Mouse (Mus musculus): Measurements from ENCODE around the gene 4930452B06Rik. TPM values are rescaled to one million over a fixed set of nuclear protein-coding genes. Genes with fewer than 3 reads are reported as not detected.
A peak's percentile ranks its signal among the peaks of the same experiment; 100 is the strongest.
"Not testable (repeated sequence)": the region's sequence is repeated elsewhere in the genome, so short reads cannot be mapped to it uniquely, and the experiment has no call there.

4930452B06Rik gene
- total RNA-seq (2021) = 1 to 10 TPM; 4.6 to 6.2 TPM

- DNase-seq = peak; percentile 72 to 78
Observed at GRCm38 (mm10) chr14:8665636-8666411, at the start of gene 4930452B06Rik. 4930452B06Rik (minus strand) TSS chr14:8666240.

GRCm38 (mm10) chr14:8712674-8713073 is 46.6 kb upstream of the 4930452B06Rik start:
- DNase-seq = no peak

DNA sequence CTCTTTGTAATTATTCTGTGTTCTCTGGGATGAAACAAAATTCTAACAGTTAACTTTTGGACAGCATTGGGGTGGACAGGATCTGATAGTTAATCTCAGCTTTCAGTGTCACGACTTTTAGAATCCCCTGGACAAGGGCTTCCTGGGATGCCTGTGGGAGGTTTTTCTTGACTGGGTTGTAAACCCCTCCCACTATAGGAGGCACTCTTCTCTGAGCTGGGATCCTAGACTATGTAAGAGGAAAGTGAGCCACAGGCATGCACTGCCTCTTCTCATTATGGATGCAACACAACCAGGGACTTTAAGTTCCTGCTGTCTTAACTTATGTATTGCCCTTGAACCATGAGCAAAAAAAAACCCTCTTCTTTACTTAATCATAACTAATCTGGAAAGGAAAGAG is 23.4 kb upstream of the 4930452B06Rik start:
- no peak for DNase-seq

DNA sequence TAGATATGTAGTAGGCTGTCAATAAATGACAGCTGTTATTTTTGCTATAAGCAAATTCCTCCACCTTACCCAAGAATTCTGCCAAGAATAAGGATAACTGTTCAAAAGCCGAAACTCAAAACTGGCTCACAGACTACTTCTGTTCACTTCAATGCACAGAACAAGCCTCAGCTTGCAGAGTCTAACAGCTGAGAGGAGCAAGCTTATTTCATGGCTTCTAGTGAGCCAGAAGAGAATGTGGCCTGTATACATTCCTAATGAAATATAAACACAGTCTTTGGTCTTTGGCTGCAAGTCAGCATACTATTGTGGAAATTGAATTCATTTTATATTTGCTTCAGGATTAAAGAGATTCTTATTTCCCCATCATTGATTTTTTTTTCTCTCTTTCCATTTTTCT is 22.4 kb upstream of the 4930452B06Rik start:
- DNase-seq = no peak

- no peak for DNase-seq
Observed at GRCm38 (mm10) chr14:8686185-8686584, 20.1 kb upstream of the 4930452B06Rik start.

- DNase-seq = no peak
Observed at GRCm38 (mm10) chr14:8679896-8680295, 13.9 kb upstream of the 4930452B06Rik start.

GRCm38 (mm10) chr14:8660359-8660758 is 5.7 kb downstream of the 4930452B06Rik start:
- DNase-seq = no peak

GRCm38 (mm10) chr14:8641650-8642279 is 24.3 kb downstream of the 4930452B06Rik start:
- DNase-seq = no peak

DNA sequence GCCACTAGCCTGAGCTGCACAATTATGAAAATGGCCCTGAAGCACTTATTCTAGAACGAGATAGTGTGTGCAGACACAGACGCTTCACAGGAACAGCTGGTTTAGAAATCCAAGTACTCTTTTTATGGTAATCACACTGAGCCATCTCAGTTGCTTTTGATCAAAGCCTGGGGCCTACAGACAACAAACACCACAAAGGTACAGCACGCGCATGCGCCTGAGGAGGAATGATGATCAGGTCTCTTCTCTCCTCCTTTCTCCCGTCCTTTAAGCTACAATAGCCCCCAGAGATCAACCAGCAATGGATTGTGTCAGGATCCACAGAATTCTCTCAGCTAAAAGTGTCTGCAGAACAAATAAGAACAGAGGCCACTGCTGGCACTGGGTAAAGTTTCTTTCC is 33.8 kb downstream of the 4930452B06Rik start:
- no peak for DNase-seq

DNA sequence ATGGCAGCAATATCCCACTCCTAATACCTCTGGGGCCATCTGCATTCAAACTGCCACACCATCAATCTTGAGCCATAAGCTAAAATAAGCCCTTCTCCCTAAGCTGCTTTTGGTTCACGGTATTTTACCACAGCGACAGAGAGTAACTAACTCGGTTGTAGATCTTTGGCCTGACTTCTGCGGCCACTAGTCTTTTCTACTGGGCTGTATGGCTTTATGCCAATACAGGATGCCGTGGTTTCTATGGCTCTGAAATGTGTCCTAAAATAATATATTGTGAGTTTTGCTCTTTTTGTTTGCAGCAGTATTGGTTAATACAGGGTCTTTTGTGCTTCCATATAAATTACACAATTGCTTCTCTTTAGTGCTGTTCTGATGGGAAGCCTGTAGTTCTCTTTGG is 37.6 kb downstream of the 4930452B06Rik start:
- DNase-seq = no peak

DNA sequence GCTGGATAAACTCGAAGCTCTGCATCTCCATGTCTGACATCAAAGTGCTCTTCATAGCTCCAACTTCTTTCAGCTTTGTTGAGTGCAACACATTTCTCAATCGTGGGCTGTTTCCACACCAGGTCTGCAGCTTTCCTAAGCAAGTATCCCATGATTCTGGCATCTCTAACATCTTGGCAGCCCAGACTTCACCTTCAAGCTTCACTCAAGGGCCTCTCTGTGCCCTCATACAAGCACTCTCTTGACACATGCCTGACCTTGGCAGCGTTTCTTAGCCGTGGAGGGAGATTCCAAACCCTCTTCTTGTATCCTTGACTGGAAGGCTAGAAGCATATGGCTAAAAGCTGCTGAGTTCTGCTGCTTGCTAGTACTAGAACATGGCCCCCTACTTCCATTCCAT is 38.6 kb downstream of the 4930452B06Rik start:
- no peak for DNase-seq

DNA sequence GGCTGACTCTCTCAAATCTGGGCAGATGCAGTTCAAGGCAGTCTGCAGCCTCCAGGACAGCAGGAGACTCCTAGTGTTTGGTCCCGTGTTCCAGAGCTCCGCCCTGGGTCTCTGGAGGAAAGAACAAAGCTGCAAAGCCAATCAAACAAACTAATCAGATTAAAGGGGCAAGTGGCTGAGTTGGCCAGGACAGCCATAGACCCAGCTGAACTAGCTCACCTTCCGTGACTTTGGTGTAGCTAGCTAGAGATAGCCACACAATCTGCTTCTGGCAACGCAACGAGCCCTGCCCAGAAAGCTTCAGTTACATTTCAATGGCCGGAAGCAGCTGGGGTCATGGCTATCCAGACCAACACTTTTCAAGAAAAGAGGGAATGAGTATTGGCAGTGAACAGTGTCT is 44.9 kb downstream of the 4930452B06Rik start:
- DNase-seq = no peak

DNA sequence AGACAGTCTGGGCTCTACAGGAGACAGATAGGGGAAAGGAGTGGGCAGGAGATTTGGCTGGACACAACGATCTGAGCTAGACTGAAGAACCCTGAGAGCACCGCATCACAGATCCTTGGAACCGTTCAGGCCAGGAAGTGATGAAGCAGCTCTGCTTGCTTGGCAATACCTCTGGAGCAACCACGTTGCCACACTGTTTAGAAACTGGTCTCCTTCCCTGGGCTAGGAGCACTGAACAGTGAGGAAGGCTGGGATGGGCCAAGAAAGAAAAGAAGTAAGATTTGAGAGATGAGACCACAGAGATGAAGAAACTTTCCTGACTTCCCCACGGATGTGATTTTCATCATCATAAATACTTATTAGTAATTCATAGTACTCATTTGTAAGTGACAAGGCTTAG is 45.5 kb downstream of the 4930452B06Rik start:
- DNase-seq = no peak

- DNase-seq = no peak
Observed at GRCm38 (mm10) chr14:8615636-8616035, 50.4 kb downstream of the 4930452B06Rik start.

- DNase-seq = not testable (repeated sequence)
Observed at GRCm38 (mm10) chr14:8614430-8614829, 51.6 kb downstream of the 4930452B06Rik start.

GRCm38 (mm10) chr14:8612080-8612479 is 54.0 kb downstream of the 4930452B06Rik start:
- DNase-seq = no peak

GRCm38 (mm10) chr14:8610108-8610507 is 55.9 kb downstream of the 4930452B06Rik start:
- DNase-seq = no peak

DNA sequence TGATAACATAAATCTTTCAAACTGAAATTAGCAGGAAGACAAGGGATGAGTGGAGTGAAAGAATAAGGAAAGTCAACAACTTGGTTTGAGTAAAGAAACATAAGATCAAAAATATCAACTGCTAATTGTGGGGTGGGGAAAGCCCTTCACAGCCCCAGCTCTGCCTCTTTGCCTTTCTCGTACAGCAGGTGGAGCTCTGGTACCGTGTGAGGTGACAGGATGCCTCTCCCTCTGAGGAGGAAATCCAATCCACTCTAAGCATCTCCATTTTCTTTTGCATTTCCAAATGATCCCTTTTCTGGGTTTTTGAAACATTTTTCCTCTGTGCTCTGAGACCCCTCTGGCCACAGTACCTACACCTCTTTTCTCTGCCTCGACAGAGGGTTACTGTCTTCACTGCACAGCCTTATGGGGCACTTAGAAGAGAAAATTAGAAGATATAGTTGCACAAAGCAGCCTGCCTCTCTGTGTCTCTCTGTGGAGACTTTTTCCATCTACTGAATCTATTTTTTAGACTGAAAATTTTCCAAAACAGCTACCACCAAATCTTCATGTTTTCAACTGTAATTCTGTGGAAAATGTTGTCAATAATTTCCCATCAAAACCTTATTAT is 57.4 kb downstream of the 4930452B06Rik start:
- peak; percentile 72 for DNase-seq

- DNase-seq = no peak
Observed at GRCm38 (mm10) chr14:8604898-8605297, 61.1 kb downstream of the 4930452B06Rik start.

DNA sequence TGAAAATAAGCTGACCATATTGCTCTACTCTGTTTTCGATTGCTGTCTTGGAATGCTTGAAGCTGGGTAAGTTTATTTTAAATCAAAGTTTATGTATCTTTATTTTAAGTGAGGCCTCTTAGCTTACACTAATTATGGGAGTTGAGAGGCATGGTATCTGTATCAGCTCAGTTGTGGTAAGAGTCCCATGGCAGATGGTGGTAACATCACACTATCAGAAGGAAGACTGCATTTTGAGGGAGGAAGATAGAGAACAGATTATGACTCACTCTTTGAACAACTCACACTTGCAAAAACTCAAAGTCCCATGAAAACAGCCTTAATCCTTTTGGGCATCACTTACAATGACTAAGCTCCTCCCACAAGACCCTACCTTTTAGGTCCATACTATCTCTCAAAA is 81.0 kb downstream of the 4930452B06Rik start:
- DNase-seq = no peak

DNA sequence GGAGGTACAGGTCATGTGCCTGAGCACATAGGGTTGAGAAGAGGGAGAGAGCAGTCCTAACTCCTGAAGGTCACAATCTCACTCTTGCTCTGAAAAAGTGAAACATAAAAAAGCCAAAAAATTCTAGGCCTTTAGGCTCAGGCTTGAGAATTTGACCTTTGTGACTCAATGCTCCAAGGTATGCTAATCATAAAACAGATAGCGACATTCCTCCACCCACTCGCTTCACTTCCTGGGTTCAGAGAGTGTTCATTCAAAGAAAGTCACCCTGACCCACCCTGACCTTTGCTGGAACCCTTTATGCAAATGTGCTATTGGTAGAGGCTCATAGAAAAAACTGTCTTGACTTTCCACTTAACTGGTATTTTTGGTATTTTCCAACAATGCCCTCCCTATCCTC is 115.0 kb downstream of the 4930452B06Rik start:
- DNase-seq = not testable (repeated sequence)

DNA sequence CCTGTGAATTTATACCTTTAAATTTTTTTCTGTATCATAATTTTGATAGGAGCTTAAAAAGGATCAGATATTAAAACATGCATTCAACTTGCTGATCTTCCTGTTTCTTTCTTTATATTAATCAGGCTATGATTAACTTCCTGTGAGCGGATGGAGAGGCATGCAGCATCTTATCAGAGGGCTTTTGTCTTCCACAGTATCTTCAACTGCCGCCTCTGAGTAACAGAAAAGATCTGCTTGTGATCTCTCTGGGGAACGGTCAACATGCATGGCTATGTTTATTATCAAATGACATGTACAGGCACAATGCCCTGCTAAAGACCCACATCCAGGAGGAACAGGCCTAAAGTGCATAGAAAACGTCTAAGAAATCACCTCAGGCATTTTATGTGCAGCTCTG is 116.9 kb downstream of the 4930452B06Rik start:
- no peak for DNase-seq

GRCm38 (mm10) chr14:8536024-8536423 is 130.0 kb downstream of the 4930452B06Rik start:
- DNase-seq = no peak

GRCm38 (mm10) chr14:8525232-8525631 is 140.8 kb downstream of the 4930452B06Rik start:
- no peak for DNase-seq
